Mouse (Mus musculus): ENCODE data around the gene Ikzf1.

DNA sequence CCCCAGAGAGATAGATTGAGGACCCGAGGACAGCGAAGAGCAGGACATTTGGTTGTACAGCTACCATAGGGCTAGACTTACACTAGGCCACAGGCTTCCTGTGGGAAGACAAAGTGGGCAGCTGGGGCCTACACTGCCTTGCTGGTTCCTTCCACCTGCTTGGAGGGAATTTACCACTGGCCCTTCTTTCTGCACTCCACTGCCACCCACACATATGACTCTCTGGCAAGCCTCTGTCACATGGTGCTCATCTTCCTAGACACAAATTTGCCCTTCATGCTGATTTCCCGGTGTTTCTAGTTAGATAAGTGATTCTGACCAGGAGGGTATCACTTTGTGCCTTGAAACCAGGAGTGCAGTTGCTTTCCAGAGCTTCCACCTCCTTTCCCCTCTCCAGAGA is 28.4 kb upstream of the Ikzf1 start:
- no peak for TF ChIP-seq EP300 (IDR thresholded peaks at IDR 0.05; ENCODE audit: low read depth)
- TF ChIP-seq CTCF (IDR thresholded peaks at IDR 0.05; ENCODE audit: low read depth), result no peak

All from heart, postnatal 0 days (tissue).